Mouse (Mus musculus): ENCODE measurements around the gene Auts2.
A peak's percentile ranks its signal among the peaks of the same experiment; 100 is the strongest.

The Auts2 gene

DNA sequence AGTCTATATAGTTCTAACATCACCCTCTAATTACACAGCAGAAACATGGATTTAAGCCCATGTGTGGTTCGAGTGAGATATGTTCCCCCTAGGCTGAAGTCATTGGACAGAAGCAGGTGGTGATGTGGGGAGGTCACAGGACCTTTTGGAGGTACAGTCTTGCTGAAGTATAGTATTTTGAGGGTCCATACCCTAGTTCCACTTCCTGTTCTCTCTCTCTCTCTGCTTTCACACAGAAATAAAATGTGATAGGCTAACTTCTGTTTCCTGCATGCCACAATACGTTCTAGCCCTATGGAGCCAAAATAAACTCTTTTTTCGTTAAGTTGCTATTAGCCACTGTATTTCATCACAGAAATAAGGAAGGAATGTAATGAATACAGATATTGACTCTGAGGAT lies 376.6 kb downstream of the Auts2 start:
- DNase-seq = no peak

DNA sequence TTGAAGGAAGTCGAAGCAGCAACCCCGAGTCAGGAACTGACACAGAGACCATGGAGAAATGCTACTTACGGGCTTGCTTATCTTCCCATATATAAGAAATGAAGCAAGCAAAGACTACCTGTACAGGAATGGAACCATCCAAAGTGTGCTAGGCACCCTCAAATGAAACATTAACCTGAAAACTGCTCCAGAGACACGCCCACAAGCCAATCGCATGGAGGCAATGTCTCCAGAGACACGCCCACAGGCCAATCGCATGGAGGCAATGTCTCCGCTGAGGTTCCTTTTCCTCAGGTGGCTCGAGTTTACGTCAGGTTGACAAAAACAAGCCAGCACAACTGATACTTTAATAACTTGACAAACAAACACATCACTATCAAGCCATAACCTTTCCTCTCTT lies 379.2 kb downstream of the Auts2 start:
- peak in 1 of 2 experiments; percentile 16 for DNase-seq

DNA sequence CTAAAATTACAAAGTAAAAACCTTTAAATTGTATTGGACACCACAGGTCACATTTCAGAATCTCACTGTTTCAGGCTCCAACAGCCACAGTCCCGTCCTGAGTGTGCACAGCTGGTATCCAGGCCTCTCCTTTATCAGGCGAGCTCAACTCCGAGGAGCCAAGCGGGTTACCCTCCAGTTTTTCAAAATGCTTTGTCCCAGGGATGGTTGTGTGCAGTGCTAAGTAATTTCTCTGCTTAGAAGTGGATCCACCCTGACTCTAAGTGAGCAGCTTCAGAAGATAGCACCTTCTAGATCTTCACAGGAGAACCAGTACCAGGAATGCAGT lies 381.0 kb downstream of the Auts2 start:
- peak in 1 of 2 experiments; percentile 26 for DNase-seq

DNA sequence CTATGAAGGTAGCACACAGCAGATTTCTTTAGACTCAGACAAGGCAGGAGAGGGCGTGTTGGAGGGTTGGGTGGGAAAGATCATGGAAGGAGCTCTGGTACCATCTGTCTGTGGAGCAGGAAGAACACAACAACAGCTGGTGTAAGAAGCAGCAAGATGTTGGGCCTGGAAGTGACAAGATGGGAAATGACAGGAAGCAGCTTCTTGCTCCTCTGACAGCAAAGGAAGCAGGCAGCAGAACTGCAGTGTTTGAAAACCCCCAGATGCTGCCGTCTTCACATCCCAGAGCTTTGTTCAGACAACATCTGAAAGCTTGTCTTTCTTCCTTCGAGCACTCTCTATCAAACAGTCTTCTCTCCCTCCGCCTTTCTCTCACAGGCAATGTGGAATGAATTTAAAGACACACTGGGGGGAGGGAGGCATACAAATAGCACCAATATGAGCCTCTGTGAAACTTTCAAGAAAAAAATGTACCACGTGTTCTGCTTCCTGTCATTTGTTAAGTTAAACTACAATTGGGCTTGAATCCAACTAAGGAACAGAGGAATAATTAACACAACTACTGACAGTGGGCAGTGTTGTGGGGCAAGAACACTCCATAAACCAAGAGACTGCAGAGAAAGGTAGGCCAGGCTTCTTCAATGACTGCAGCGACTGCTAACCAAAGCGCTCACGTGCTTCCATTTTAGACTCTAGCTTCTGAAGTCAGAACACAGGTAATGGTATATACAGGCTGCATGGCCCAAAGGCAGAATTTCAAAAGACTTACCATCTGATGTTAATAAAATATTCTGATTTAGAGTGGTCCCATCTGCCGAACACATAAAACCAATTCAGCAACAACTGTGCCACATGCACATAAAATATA lies 381.6 kb downstream of the Auts2 start:
- peak; percentile 35 to 61 for DNase-seq

DNA sequence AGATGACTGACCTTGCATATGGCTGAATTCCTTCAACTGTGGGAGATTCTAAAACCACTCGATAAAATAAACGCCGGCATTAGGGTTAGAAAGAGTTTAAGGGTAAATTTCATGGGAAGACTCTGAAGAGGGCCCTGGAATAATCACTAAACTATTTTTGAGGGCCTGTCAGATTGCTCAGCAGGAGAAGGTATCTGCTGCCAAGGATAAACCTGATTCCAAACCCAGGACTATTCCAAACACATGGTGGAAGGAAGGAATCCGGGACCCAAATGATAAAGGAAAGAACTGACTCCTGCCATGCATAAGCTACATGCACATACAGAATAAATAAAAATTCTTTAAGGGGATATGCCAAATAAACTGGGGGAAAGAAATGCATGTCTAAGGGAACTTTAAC lies 399.0 kb downstream of the Auts2 start:
- no peak for DNase-seq

DNA sequence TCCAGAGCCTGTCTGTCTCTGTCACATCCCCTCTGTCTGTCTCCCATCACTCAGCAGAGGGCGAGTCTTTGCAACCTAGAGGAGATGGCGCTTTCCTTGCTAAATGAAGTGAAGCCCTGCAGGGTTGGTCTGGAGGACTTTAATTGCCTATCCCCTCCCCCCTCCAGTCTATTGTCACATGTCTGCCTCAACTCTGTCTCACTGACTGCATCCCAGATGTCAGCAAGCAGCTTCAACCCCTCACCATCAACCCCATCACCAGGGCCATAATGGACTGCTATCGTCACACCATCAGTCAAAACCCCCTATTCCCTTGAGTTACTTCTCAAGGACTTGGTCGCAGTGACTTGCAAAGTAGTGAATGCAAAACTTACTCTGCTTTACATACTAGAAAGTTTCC lies 402.3 kb downstream of the Auts2 start:
- no peak for DNase-seq

DNA sequence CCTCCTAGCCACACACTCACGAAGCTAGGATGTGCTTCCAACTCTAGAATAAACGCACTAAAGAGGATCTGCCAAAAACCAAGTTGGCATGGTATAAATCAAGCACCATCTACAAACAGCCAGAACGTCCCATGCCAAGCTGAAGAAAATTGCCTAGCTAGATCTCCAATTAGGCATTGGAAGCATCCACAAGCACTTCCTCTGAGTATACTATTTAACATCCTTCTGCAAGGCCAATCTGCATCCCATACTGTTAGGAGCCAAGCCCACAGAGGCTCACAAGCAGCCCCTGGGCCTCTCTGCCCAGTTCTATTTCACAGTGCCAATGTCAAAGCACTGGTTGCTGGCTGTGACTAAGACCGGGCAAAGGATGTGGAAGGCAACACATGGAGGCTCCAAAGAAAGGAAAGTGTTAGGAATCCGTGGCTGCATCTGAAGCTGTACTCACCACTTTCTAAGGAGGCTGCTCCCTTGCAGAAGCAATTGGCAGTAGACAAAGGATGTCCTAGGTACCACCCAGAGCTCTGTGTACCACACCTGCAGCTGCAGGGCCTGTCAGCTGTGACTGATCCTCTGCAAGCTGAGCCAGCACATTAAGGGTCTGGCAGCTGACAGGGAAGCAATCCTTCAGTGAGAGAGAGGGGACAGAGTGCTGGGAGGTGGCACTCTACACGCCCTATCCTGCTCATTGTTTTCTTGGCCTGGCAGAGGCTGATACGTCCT lies 407.0 kb downstream of the Auts2 start:
- no peak for DNase-seq

DNA sequence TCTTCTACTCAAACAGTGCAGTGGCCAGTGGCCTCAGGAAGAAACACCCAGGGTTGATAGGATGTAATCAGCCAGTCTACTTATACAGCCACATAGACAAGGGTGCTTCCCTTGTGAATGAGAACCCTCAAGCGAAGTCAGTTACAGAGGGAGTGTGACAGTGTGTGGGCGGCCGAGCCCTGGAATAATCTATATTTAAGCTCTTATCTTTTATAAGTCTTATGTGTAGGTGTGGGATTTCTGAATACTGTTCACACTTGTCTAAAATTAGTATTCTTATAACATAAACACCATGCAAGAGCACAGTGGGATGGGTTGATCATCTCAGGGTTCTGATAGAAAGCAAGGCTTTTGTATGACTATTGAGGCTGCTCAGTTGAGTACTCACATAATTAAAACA lies 411.2 kb downstream of the Auts2 start:
- DNase-seq = no peak

DNA sequence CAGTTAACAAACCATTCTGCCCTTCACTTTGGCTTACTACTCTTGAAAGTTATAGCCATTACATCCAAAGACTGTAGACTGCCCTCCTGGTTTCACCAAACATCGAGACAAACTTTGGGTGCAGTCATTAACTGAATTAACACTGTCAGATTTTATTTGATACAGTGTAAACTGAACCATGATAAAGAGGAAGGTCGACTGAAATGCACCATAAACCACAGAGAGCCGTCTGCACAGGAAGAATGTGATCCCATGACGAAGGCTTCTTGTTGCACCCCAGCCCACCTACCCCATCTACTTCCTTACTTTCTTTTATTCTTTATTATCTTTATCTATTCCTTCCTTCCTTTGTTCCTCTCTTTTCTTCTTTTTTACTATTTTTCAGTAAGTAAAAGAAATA lies 412.6 kb downstream of the Auts2 start:
- DNase-seq = no peak

DNA sequence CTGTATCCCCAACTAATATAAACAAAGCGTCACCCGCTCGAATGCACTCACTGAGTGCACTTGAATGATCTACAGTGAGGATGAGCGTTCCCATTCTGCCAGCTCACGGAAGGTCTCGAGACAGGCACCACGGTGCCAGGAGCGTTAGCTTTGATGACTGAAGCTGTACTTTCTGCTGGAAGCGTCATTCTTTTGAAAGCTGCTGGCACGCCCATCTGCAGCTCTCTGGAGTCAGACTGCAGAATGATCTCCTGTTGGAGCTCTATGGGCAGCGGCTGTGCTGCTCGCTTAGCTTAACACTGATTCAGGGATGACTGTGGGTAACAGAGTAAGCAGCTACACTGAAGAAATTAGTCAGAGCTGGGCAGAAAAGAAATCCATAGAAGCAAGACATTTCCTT lies 416.5 kb downstream of the Auts2 start:
- no peak for DNase-seq

DNA sequence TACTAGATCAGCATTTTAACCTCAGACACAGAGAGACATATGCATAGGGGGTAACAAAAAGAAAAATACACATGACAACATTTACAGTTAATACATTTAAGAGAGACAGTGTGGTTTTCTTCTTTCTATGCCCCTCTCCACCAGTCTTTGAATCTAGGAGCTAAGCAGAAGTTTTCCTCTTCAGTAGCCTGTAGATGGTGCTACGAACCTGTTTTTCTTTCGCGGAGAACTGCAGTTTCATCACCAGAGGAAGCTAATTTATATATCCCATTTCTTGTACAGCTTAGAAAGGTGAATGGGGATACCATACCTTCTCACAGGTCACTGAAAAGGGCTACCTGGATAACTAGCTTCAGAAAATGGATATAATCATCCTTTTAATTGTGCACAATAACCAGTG lies 427.5 kb downstream of the Auts2 start:
- DNase-seq = peak in 1 of 2 experiments; percentile 32

DNA sequence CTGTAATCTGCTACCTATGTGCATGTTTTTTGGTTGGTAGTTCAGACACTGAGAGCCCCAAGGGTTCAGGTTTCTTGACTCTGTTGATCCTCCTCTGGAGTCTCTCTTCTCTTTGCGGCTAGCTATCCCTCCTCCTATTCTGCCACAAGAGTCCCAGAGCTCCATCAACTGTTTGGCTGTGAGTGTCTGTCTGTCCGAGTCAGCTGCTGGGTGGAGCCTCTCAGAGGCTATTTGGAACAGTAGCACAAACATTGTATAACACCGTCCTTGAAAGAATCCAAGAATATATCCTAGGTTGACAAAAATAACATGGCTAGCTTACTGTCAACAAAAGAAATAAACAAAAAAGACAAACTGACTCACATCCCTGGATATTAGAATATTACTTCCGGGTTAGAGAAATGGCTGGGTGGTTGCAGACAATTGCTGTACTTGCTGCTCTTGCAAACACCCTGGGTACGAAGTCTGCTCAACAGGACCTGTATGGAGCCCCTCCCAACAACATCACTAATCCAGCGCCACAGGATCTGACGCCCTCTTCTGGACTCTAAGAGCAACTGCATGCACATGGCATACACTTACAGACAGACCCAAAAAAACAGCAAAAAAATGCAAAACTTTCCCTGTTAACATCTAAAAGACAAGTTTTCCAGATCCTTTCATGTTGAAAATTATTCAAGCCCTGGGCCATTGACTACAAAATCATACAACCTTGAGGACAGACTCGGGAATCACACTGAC lies 428.4 kb downstream of the Auts2 start:
- no peak for DNase-seq

DNA sequence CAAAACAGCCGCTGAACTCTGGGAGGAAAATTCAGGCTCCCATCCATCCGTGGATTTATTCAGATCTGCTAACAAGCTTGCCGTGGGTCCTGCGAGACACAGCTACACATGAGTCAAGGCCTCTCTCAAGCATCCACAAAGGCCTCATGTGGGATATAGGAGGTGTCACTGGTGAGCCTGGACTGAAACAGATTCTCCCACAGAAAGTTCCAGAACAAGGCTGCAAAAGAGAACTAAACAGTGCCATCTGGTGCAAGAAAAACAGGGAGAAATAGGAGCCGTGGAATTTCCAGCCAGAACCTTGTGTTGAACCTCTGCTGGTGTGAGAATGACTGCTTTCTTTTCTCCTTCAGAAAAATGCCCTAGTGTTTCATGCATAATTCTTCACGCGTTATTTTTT lies 429.7 kb downstream of the Auts2 start:
- peak in 1 of 2 experiments; percentile 33 for DNase-seq

DNA sequence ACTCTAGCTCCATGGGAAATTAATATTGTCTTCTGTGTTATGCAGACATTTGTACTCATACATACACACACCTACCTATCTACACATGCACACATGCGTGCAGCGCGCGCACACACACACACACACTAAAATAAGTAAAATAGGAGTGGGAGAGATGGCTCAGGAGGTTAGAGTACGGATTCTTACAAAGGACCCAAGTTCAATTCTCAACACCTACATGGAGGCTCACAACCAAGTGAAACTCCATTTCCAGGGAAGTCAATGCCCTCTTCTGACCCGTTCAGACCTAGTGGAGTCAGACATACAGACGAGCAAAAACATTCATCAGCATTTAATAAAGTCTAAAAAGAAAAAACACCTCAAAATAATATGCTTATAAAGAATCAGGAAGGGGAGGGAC lies 430.5 kb downstream of the Auts2 start:
- no peak for DNase-seq

DNA sequence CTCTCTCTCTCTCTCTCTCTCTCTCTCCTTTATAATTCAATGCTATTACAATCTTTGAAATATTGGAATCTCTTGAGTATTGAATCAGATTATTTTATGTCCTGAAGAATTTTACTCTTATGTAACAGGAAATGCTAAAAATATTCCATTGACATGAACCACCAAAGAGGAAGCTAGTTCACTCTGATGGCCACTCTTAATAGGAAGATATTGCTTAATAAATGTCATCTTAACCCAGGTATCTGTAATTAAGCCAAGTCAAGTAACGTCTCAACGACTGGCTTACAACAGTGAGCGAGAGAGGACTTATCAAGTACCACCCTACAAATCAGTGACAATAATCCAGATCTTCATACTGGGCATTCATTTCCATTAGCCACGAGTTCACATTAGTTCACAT lies 440.7 kb downstream of the Auts2 start:
- DNase-seq = no peak

DNA sequence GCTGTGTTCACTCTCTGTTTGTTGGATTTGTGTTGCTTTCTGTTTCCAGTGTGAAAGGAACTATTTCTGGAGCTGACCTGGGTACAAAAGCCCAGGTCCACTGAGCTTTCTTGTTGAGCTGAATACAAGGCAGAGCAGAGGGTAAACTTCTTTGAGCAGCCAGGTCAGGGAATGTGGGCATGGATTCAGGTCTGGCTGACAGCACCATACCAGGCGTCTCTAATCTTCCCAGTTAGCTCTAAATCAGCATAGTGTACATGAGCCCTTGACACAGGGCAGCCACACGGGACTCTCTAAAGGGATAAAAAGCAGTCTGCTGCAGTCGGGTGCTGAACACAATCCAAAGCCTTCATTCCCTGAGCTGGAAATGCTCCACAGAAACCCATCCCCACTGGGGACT lies 444.7 kb downstream of the Auts2 start:
- peak in 1 of 2 experiments; percentile 7 for DNase-seq

DNA sequence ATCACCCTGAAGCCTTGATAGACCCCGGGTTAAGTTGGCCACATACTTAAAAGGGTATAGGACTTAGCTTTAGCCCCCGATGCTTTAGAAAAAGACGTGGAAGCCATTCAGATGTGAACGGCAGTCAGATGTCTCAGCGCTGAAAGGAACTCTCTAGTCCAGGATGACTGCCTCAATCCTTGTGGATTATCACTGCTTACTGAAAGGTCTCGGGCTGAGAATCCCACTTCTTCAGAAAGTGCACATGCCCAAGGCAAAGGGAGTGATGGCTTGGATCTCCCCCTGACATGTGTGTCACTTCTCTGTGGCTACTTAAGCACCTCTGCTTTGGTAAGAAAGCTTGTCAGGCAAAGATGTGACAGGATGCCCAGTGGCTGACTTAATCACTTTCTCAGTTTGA lies 450.4 kb downstream of the Auts2 start:
- no peak for DNase-seq

DNA sequence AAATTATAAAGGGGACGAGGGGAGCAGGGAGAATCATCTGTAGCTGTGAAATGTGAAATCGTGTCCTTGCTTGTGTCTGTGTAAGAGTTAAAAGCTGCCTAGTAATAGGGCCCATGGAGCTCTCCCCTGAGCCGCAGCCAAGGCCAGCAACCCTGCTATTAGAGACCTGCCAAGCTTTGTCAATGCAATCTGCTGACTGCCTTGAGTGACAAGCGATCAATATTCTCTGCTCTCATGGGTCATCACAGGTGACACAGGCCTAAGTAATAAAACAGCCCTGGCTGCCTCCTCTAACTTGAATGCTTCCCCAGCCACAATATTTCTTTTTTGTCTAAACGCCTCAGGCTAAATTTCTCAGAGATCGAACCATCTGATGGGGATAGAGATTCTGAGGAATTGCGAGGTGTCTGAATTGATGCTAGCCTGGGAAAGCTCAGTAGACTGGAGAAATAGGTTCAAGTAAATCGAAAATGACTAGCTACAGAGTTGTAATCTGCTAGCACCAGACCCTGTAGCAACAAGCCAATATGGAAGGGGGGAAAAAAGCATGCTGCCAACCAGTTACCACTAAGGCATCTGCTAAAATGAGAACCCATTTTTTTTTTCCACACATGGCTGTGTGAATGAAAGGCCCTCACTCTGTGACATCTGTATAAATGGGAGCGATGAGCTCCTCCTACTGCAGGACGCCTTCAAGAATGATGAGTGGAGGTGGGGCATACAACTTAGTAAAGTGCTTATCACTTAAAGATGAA lies 453.5 kb downstream of the Auts2 start:
- no peak for DNase-seq

DNA sequence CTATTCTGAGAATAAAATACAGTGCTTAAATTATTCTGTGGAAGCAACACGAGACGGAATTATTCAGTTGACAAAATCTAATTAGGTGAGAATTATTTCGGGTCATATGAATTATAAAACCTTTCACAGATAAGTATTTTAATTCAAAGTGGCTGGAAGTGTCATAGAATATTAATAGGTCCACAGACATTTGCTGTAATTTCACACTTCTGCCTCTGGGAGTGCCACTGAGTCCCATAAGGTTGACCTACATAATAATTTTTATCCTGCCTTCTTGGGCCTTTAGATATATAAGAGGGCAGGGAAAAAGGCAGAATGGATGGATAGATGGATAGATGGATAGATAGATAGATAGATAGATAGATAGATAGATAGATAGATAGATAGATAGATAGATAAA lies 454.6 kb downstream of the Auts2 start:
- no peak for DNase-seq

DNA sequence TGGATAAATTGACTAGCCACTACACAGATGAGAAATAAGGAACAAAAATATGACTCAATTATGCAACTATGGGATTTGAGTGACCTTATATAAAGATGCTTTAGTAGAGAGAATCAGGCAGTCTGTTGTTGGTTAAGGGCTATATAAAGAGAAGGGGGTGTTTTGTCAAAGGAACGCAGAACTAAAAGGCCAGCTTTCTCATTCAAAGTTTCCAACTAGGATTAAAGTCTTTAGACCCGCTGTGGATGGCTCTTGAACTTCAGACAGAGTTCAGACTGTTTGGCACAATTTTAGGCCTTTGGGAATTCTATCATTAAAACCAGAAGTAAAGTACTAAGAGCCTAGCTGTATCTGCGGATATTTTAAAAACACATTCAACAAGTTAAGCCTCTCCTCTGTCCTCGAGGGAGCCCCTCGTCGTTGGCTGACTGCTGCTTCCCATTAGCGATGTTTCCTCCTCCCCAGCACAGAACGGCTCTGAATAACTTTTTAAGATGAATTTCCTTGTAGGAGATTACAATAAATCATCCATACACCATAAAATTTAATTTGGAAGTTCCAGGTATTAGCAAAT lies 459.3 kb downstream of the Auts2 start:
- DNase-seq = no peak

DNA sequence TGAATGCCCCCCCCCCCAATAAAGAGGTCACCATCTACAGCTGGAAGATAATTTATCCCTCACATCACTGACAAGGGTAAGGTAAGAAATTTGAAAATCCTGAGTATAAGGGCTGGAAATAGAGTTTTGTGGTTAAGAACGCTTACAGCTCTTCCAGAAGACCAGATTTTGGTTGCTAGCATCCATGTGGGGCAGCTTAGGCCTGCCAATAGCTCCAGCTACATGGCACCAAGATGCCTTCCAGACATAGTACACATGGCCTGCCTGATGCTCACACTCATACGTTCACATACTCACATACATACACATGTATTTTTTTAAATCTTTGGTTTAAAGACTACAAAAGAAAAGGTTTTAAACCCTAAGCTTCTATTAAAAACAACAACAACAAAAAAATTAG lies 467.2 kb downstream of the Auts2 start:
- no peak for DNase-seq

DNA sequence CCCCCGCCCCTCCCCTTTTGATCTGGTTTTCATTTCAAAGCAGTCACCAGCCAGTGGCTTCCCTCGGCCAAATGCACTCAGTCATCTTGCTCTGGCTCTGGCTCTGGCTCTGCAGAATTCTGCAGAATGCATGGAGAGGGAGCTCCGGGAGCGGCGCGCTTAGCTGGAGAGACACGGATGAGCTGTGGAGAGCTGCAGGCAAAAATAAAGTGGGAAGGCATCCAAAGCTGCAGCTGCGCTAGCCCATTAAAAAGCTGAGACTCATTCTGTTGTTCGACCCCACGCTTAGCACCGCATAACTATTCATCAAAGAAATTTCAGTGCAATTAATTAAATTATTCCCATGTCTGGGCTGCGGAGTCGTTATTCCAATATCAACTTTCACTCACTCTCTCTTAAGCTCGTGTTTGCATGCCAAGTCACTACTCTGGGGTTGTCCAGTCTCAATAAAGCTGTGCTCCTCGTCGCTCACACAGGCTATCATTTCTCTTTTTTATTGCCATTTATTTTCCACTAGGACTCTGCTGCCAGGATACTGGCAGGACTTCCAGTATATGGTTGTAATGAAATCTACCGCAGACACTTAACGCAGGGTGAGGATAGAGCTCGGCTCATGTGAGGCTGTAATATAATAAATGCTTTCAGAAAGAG lies 468.3 kb downstream of the Auts2 start:
- DNase-seq = peak; percentile 81 to 84
